Mouse (Mus musculus) adrenal gland, adult 2 months (tissue): ENCODE measurements at regions not wholly inside any gene's neighbourhood (a gene's known extent, or its start where the extent isn't known, plus 50 kb on each side); places are given as distances from the start of the nearest gene placed in this dataset.

Experiments
- DNase-seq: peaks from one replicate; pipeline ENCODE4 v3.0.0; 2021

- DNase-seq: no peak
Observed at GRCm38 (mm10) chr2:161165495-161165894, 56.6 kb upstream of the Chd6 start.

DNA sequence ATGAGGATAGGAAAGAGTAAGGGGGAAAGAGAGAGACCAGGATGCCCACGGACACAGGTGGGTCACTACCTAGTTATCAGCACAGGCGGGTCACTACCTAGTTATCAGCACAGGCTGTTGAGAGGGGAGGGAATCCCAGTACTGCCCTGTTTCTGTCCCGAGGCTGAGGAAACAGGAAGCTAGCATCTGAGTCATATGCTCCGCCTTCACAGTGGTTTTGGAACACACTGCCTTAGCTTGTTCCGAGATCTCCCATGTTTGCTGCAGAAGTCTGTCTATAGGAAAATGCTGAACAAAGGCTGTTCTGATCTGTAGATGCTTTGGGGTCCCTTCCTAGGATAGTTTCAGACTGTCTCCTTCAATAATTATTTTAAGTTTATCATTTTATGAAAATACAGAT lies 55.4 kb upstream of the Chd6 start:
- no peak for DNase-seq
